In the genomic region with DNA sequence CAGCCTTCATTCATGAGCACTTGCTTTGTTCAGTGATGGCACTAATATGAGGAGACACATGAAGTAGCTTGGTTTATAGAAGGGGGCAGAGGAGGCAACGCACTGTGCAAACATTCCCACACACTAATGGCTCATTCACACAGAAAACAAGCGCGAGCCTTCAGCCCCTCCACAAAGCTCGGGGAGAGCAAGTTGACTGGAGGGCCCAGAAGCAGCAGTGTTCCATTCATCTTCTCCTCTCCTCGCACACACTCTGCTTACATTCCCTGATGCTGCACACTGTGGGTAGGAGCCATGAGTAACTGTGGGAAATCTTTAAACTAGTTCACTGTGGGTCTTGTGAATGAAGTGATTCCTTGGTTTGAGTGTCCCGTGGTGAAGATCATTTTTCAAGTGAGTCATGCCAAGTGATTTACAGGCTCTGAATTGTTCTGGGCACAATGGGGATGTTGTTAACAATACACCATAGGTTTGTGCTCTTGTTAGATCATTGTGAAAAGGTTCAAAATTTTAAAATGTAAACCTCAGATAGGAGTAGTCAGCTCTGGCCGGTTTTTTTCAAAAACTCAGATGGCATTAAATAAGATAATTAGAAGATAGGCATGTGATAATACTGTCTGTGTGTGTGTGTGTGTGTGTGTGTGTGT, we compare ENCODE assay signal across 12 mouse cellular contexts.
DNase-seq lines count a peak whose midpoint lies in the region; ATAC-seq lines count a peak whose summit lies in the region.
"Had no signal": no experiment of that assay in that cellular context is flagged by ENCODE, and none has a peak within 500 bp of the region (broad histone marks: within the 10 kb centered on the region; RNA-seq: fewer than 3 reads in every experiment).

No protein-coding gene starts in this region.

- no peaks in the 10 kb centered on the region for H3K36me3 ChIP-seq in embryonic facial prominence, embryonic 11.5 days (replicated peaks; ENCODE audit: control insufficient read depth, insufficient read depth, low read depth, low read length)
- no peaks in the 10 kb centered on the region for H3K36me3 ChIP-seq in hindbrain, embryonic 14.5 days (replicated peaks; ENCODE audit: control insufficient read depth, insufficient read depth)

- H3K9me3 ChIP-seq in embryonic facial prominence, embryonic 11.5 days (replicated peaks; ENCODE audit: control insufficient read depth, low read length): no peaks in the 10 kb centered on the region
- H3K9me3 ChIP-seq in hindbrain, embryonic 14.5 days (ENCODE audit: control insufficient read depth, low read length): no peaks in the 10 kb centered on the region

- no peaks in the 10 kb centered on the region for H3K4me1 ChIP-seq in embryonic facial prominence, embryonic 11.5 days (ENCODE audit: control insufficient read depth, insufficient read depth, low read length)
- 0 out of 2 replicates have a peak, but pooled peaks cover 3% of the 10 kb centered on the region for H3K4me1 ChIP-seq in hindbrain, embryonic 14.5 days (replicated peaks; ENCODE audit: control insufficient read depth, insufficient read depth, low read length)

- DNase-seq in embryo, embryonic 10 days (ENCODE audit: low spot score): peak; percentile 53
- peak; percentile 7 for DNase-seq in embryonic facial prominence, embryonic 11.5 days (ENCODE audit: low spot score)
- no peak for DNase-seq in hindbrain, embryonic 14.5 days (ENCODE audit: low spot score)
- peak; percentile 37 for DNase-seq in neural tube, embryonic 10.5 days (ENCODE audit: extremely low spot score, low spot score)
- DNase-seq in gastrocnemius, postnatal 25 days: no peak
- no peak for DNase-seq in lung, postnatal 36 days
- DNase-seq in ovary, postnatal 14 days (ENCODE audit: low spot score): no peak
- DNase-seq: adrenal gland, adult 2 months; heart, postnatal 10 days; kidney, postnatal 14 days; lung, postnatal 10 days had no signal

- ATAC-seq in embryonic facial prominence, embryonic 11.5 days (replicated peaks; ENCODE audit: insufficient number of reproducible peaks, low FRiP score, low TSS enrichment, low read depth): peak; percentile 76
- peak; percentile 81 for ATAC-seq in hindbrain, embryonic 14.5 days (ENCODE audit: low FRiP score)
- ATAC-seq in megakaryocyte-erythroid progenitor cell, adult 5-6 weeks (replicated peaks; ENCODE audit: low FRiP score, low TSS enrichment, poor library complexity, severe bottlenecking): no peak

- no peak overlapping the region for H3K27ac ChIP-seq in embryonic facial prominence, embryonic 11.5 days (replicated peaks; ENCODE audit: low read depth, low read length)
- H3K27ac ChIP-seq in hindbrain, embryonic 14.5 days: 0 out of 2 replicates have a peak overlapping the region, but pooled peaks have one; percentile 14

- no peak overlapping the region for H3K4me3 ChIP-seq in embryonic facial prominence, embryonic 11.5 days (ENCODE audit: low read depth, low read length)
- no peak overlapping the region for H3K4me3 ChIP-seq in hindbrain, embryonic 14.5 days (replicated peaks; ENCODE audit: low read length)

- no peak overlapping the region for H3K4me2 ChIP-seq in embryonic facial prominence, embryonic 11.5 days (ENCODE audit: low read depth, low read length)
- no peak overlapping the region for H3K4me2 ChIP-seq in hindbrain, embryonic 14.5 days (replicated peaks)

- no peak overlapping the region for H3K9ac ChIP-seq in embryonic facial prominence, embryonic 11.5 days (replicated peaks; ENCODE audit: low read length)
- no peak overlapping the region for H3K9ac ChIP-seq in hindbrain, embryonic 14.5 days

- 47% methylated on average over 7 of the region's 7 CpGs for WGBS in embryonic facial prominence, embryonic 11.5 days
- WGBS in hindbrain, embryonic 14.5 days: 20% methylated on average over 7 of the region's 7 CpGs

- H3K27me3 ChIP-seq in embryonic facial prominence, embryonic 11.5 days (ENCODE audit: control insufficient read depth, insufficient read depth, low read length): no peaks in the 10 kb centered on the region
- H3K27me3 ChIP-seq in hindbrain, embryonic 14.5 days (ENCODE audit: control insufficient read depth, insufficient read depth, low read length): no peaks in the 10 kb centered on the region

Comparison
In these comparisons a context has a peak if more than half of its experiments do, and no peak if none do; other contexts are left out.
1. DNase-seq: peak in embryo, embryonic 10 days (single experiment), embryonic facial prominence, embryonic 11.5 days (single experiment) and neural tube, embryonic 10.5 days (single experiment); none in hindbrain, embryonic 14.5 days (single experiment), gastrocnemius, postnatal 25 days (single experiment), lung, postnatal 36 days (single experiment) and ovary, postnatal 14 days (single experiment).